Mouse (Mus musculus) heart, adult 8-10 months (tissue): ENCODE data around the gene Ksr2. TPM values are rescaled to one million over a fixed set of nuclear protein-coding genes. Genes with fewer than 3 reads are reported as not detected.
"Not testable (repeated sequence)": the region's sequence is repeated elsewhere in the genome, so short reads cannot be mapped to it uniquely, and the experiment has no call there.

Source experiments
- DNase-seq: peaks from one replicate; pipeline ENCODE4 v3.0.0; 2022; ENCODE audit warnings: low spot score
- total RNA-seq, 4 experiments: library from RNA; stranded (reverse); gene quantifications; 2 replicates each; pipeline ENCODE4 v1.2.4; 2022

Gene Ksr2
- total RNA-seq, 4 experiments from 2014 or later, result 0.03 to 0.11 (median 0.06) TPM

DNA sequence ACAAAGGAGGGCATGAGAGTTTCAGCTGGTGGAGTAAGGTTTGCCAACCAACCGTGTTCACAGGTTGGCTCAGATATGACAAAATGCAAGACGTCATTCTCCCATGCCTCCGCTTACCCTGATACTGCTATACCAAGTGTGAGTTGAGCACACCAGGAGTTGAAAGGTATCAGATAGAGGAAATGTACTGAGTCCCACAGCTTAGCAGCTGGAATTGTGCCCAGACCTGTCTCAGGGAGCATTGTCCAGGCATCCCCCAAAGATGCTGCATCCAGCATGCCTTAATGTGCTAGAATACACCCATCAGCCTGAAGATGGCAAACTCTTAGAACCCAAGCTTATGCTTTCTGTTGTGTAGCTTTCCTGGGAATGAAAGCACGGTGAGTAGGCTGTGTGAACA is 206.5 kb downstream of the Ksr2 start:
- no peak for DNase-seq

DNA sequence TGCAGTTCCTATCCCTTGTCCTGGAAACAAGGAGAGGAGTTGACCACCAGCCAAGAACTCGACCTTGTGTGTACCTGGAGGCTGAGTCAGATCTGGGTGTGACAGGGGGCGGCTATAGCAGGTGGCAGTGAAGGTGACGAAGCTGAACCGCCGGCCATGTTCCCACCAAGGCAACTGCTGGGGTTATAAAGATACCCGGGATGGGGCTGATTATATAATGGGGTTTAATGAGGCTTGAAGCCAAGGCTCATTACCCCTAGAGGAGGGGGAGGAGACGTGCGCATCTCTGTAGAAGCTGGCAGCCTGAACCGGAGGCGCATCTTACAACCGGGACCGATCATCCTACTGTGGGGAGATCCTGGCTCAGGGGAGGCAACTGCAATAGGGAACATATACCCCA is 208.4 kb downstream of the Ksr2 start:
- no peak for DNase-seq

DNA sequence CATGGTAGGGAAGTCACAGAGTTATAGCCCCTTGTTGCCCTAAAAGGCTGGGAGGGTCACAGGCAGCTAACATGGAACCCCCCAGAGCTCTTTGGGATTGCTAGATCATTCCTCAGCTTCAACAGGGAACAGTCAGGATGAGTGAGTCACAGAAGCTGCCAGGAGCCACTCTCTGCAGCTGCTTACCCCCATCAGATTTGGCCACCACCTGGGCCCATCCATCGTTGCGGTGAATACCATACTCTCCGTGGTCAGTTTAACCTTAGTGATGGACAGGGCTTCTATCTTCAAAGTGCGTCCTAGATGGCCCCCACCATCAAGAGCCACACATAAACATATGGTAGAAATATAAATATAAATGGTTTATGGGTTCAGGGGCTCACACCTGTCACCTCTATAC is 209.4 kb downstream of the Ksr2 start:
- DNase-seq, result not testable (repeated sequence)

DNA sequence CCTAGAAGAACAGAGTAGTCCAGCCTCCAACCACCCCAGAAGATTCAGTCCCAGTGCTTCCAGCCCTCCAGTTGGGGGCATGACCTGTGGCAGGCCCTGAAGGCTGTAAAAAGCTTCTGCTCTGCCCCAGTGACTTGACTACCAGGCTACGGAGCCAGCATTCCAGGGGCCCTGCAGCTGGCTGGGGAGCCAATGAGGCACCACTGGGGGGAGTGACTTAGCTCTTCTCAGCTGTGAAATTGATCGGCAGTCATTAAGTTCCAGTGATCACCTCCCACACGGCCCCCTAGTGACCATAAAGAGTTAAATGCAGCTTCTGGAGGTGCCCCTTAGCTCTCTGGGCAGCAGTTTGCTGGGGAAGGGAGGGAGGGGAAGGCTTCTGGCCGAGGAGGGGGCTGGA is 213.1 kb downstream of the Ksr2 start:
- DNase-seq, result no peak

DNA sequence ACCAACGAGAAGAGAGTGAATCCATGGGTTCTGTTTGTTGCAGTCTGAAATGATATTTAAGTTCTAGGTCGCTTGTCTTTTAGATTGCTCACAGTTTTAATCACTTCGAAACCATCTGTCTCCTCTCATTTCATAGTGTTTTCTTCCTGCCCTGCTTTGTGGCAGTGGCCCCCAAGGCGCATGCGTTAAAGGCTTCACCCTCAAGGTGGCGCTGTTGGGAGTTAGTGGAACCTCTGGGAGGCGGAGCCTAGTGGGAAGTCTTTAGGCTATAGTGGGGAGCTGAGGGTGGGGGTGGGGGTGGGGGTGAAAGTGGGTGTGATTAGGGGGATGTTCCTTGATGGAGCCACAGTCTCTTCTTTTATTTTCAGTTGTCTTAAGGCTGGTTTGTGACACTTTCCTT is 214.6 kb downstream of the Ksr2 start:
- no peak for DNase-seq

DNA sequence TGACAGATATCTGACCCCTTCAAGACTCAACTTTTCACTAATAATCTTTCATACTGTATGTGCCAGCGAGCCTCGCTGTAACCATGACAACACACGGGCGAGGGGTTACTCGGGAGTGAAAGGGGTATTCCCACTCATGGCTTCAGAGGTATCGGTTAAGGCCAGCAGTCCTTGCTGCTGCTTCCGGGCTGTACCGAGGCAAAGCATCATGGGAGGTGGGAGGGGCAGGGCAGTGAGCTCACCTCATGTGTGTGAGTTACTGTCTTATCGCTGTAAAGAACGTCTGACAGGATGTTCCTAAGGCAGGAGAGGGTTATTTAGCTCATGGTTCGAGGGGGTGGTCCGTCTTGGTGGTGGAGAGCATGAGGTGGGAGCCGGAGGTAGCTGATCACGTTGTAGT is 215.8 kb downstream of the Ksr2 start:
- no peak for DNase-seq

DNA sequence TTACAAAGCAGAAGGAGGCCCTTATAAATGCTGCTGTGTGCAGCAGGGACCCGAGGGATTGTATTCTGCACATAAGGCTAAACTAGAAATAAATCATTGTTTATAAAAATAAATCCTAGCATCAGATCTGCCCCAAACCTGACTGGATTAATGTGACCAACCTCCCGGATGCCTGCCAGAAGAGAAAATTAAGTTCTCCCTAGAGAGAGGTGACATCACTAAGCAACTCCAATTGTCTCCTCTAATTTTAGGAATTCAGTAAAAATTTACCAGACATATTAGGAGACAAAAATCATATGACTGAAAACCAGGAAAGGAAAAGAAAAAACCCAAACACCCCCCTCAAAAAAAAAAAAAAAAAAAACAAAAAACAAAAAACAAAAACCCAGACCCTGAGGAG is 221.4 kb downstream of the Ksr2 start:
- DNase-seq, result no peak

DNA sequence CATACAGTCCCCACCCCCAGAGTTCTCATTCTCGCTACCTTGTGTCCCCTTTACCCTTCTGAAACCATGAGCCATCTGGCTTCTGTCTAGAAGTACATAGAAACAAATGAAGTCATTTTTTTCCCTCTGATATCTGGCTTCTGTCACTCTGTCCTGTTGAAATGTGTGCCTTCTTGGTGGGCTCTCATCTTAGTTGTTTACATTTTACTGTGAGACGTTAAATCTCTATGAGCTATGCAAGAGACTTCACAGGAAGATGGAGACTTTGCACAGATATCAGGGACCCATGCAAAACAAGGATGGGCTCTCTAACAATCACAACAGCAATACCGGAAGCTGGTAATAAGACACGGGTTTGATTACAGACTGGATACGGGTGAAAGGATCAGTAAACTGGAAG is 222.0 kb downstream of the Ksr2 start:
- no peak for DNase-seq

DNA sequence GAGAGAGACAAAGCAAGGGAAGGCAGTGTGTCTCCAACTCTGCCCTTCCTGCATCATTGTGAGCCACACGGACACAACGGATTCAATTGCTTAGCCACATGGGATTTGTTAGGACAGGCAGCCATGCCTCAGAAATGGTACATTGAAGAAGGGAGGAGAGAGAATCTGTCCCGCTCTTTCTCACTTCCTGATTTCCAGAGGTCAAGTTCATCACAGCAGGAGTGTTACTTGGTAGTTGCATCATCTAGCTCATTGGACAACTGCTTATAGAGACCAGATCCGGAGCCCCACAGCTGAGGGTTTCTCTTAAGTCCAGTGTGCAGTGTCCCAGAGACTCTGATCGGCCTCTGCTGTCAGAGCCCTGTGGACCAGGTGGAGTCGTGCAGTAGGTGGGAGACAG is 227.8 kb downstream of the Ksr2 start:
- DNase-seq, result no peak

DNA sequence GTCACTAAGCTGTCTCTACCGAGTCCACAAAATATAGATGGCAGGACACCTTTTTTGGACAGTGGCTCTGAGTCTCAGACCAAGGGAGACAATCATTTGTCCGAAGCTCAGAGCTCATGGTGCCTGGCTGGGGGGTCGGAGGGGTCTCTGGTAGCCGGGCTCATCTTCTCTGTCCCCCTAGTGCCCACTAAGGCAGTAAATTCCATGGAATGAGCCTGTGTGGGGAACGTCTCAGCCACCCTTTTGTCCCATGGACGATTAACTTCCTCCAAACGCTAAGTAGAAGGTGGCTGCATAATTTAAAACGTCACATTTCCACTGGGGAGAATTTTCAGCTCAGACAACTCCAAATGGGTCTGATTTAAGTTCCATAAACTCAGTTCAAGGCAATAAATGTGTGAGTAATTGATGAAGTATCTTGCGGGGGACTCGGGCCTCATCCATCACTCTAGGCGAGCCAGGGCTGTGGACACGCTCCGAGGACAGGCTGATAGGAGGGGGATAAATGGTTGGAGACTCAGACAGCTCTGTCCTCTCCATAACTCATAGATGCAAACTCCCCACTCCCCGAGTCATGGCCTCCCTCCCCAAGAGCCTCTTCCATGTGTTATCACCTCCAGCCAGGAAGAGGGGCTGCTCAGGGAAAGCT is 237.6 kb downstream of the Ksr2 start:
- DNase-seq, result no peak

DNA sequence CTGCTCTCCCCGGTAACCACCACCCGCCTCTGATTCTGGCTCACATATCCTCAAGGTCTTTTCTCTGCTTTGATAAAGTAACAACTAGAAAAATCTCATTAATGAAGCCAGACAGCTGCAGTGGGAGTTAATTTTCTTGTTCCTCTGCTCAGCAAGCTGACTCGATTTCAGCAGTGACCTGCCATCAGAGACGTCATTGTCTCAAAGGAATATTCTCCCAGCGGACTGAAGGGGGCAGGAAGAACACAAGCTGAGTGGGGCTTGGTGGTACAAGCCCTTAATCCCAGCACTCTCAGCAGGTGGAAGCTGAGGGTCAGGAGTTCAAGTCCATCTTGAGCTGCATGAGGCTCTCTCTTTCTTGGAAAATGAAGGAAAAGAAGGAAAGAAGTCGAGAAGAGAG is 244.8 kb downstream of the Ksr2 start:
- DNase-seq, result no peak

DNA sequence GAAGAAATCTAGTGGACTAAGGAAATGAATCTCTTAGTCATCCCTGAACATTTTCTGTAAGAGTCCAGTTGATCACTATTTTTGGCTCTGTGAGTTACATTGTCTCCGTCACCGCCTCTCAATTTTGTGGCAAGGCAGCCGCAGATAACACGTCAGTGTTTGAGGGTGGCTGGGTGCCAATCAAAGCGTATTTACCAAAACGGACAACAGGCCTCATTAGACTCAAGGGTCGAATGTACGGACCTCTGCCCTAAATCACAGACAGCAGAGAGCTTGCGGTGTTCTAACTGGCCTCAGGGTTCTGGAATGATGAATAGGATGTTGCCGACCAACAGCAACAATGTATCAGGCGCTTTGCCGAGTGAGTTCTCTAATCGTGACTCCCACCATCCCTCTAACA is 245.8 kb downstream of the Ksr2 start:
- DNase-seq, result no peak

DNA sequence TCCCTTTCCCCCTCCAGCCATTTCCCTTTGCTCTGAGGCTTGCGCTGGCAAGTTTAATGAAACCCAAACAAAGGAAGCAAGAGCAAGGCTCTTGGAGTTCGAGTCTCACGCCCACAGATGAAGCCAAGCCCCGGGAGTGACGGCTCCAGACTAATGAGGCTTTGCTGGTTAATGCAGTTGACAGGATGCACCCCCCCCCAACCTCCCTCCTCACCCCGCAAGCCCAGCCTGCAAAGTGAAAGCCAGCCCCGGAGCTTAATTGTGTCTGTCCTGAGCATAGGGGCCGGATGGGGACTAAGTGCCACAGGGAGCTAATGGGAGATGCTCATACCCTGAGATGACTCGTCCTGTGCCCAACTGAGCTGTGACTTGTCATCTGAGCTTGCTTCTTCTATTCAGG is 251.4 kb downstream of the Ksr2 start:
- no peak for DNase-seq

DNA sequence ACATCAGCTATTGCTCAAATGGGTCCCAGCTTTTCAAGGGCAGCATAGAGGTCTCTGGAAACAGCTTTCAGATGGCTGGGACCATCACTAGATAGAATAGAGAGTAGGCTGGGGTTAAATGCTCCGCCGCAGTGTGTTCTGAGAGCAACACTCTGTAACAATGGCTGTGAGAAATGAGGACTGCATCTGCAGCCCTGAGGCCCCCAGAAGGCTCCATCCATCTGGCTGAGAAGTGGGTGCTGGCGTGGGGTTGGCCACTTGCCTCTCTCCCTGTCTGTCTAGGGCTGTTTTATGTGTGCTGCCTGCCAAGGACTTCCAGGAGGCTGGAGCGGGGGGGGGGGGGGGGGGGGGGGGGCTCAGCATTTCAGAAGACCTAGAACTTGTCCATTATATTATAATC is 253.5 kb downstream of the Ksr2 start:
- no peak for DNase-seq

DNA sequence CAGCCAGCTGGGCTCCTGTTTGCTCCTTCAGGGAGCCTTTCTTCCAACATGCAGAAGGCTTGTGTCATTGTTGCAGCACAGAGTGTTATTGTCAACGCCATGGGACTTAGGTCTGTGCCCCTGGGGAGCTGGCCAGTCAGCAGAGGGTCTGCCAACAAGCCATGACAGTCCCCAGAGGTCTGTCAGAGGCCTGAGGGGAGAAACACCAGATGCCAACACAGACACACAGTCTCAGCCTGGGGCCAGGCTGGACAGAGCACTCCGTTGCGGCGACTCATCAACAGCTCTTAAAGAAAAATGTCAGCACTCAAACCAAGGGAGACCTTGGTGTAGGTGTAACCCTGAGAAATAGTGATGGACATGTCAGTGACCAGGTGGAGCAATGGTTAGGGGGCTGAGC is 255.5 kb downstream of the Ksr2 start:
- no peak for DNase-seq

DNA sequence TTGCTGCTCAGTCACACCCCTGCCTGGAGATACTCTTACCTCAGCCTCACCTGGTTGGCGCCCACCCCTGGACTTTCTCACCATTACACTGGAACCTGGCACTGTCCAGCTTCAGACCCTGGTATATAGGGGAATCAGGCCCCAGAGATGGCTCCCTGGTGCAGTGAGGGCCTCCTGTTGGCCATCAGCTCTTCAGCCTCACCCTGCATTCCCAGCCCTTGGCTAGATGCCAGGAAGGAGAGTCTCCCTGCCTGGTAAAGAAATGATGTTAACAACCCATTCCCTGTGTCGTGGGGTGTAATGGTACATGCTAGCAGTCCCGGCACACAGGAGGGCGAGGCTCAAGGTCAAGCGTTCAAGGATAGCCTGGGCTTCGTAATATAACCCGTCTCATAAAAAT is 256.0 kb downstream of the Ksr2 start:
- no peak for DNase-seq

DNA sequence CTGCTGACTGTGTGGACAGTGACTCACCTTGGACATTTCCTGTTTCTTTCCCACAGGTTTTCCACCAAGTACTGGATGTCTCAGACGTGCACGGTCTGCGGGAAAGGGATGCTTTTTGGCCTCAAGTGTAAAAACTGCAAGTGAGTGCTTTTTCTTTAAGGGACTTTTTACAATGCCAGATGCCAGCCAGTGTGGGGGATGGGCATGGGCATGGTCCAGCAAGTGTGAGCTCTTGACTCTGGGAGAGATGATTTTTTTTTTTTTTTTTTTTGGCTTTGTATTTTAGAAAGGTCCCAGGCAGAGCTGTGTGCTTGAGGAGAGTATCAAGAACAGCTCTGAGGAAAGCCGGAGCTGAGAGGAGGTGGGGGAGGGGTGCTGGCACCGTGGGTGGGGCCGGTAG is 257.6 kb downstream of the Ksr2 start:
- no peak for DNase-seq

DNA sequence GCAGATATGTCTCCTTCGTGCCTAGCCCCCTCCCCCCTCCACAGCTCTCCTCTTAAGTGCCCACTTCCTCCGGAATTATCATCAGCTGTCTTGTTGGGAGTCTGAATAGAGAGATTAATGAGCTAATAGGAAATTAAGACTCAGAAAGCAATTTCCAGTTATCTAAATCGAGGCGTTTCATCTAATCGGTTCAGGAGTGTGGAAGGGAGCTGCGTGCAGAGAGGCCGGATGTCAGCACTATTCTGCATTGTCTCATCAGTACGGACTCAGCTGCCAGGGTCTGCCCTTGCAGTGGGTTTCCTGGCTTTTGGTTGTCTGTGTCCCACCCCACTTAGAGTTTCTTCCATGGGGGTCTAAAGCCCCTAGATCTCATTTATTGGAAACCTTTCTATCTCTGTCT is 262.0 kb downstream of the Ksr2 start:
- DNase-seq, result no peak

DNA sequence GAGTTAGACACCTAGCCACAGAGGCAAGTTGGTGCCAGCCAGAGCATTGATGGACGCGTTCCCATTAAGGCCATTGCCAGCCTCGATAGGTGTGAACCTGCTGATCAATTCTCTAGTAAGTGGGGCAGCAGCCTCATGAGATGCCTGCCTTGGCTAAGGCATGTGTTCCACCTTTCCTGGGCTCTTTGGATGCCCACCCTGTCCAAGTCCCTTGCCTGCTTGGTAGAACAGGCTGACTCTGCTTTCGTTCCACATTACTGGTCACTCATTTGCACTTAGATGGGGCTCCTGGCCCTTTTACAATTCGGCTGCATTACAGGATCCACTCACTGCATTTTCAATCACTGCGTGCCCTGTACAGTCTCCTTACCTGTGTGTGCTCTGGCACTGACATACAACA is 263.4 kb downstream of the Ksr2 start:
- no peak for DNase-seq

DNA sequence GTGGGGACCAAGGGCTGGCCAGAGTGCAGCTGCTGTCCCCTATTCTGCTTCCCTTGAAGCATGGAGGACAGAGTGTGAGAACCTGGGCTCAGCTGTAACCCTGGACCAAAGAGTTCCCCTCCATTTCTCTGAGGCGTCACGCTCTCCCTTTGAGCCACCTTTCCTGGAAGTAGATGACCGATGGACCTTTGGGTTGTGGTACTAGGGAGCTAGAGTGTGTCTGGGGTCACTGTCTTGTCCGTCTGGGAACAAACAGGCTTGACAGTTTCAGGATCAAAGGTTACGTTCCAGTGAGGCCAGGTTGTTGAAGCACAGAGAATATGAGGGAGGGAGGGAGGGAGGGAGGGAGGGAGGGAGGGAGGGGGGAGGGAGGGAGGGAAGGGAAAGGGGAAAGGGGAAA is 264.6 kb downstream of the Ksr2 start:
- no peak for DNase-seq

DNA sequence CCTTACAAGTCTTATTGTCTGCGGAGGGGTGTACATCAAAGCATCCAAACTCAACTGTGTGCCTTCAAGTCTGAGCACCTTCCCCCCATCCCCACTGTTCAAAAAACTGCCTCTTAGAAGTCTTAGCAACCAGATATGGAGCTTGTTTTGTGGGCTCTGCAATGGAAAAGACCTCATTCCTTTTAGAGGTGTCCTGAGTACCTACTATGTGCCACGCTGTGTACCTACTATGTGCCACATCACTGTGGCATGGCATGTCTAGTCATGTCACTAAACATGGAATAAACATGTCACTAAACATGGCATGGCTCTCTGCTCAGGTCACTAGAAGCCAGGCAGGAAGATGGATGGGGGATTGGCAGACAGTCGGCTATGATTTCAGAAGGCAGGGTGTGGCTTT is 268.4 kb downstream of the Ksr2 start:
- DNase-seq, result no peak

DNA sequence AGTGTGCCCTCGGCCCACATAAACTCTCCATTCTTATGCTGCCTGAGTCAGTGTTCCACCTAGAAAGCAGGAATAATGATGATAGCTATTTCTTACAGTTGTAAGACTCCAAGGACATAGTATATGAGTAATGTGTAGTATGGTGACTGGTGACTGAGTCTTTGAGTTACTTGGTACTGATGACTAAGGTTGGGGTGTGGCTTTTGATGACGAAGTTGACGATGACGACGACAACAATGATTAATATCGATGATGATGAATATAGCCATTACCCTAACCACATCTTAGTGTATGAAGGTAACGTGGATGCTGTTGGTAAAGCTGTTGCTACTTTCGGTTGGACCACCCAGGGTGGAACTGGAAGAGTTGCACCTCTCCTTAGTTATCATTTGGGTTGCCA is 270.7 kb downstream of the Ksr2 start:
- no peak for DNase-seq

DNA sequence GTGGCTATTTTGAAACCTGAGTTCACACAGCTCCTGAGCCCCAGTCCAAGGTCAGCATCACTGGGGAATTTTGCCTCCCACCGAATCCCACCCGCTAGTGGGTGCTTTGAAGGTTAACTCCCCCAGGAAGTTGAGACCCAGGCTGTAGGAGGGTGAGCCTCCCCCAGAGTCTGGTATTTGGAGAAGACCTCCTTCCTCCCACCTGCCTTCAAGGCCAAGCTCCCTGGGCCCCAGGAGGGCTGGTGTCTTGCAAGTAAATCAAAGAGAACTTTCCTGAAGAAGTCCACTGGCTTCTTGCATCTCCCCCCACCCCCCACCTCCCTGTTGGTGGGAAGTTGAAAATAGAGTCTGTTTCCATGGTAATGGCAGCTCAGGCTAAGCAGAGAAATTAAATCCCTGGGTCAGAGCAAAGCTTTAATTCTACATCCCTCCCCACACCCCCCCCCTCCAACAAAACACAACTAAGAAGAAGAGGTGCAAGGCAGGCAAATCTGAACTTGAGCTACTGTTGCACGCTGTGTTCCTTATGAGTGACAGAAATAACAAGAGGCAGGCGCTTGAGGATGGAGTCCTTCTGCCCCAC is 274.1 kb downstream of the Ksr2 start:
- no peak for DNase-seq

DNA sequence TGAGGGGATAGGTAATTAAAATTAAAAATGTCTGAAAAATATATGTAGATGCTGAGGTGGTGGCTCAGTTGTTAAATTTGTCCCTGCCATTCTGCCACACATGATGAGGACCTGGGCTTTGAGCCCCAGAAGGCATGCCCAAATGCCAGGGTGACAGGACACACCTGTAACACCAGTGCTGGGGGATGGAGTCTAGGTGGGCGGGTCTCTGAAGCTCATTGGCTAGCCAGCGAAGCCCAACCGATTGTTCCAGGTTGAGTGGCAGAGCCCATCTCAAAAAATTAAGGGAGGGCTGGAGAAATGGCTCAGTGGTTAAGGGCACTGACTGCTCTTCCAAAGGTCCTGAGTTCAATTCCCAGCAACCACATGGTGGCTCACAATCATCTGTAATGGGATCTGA is 274.9 kb downstream of the Ksr2 start:
- DNase-seq, result no peak
